Mouse (Mus musculus): ENCODE measurements at regions not wholly inside any gene's neighbourhood (a gene's known extent, or its start where the extent isn't known, plus 50 kb on each side); places are given as distances from the start of the nearest gene placed in this dataset.

- Histone ChIP-seq H3K4me3 (ENCODE audit: control insufficient read depth in 1 of 2, insufficient read depth in 1 of 2, low read depth in 2 of 2, low read length in 2 of 2) (no peak overlapping the region), H3K79me2 (ENCODE audit: control insufficient read depth, insufficient read depth, low read length, poor library complexity) (no peaks in the 10 kb centered on the region), H3K27me3 (ENCODE audit: control insufficient read depth in 1 of 2, insufficient read depth in 2 of 2, low read length in 2 of 2) (no peaks in the 10 kb centered on the region), H3K9me3 (replicated peaks; ENCODE audit: insufficient read depth, low read length) (no peaks in the 10 kb centered on the region), H3K27ac (ENCODE audit: control insufficient read depth, low read depth, low read length) (no peak overlapping the region), H3K36me3 (ENCODE audit: control insufficient read depth in 1 of 2, insufficient read depth in 2 of 2, low read length in 2 of 2) (no peaks in the 10 kb centered on the region), H3K9ac (ENCODE audit: control insufficient read depth, low read depth, low read length, poor library complexity, severe bottlenecking) (no peak overlapping the region), H3K4me1 (ENCODE audit: control insufficient read depth in 1 of 2, insufficient read depth in 2 of 2, low read length in 2 of 2) (no peaks in the 10 kb centered on the region)
- no peak for DNase-seq (ENCODE audit: low read depth, low spot score)
- no peak for TF ChIP-seq TAL1 (IDR thresholded peaks at IDR 0.05; ENCODE audit: low read length)
- no peak for TF ChIP-seq CHD1 (IDR thresholded peaks at IDR 0.05; ENCODE audit: low read depth, low read length)
- TF ChIP-seq BHLHE40 (IDR thresholded peaks at IDR 0.05; ENCODE audit: borderline replicate concordance, low read depth, low read length) = no peak
- no peak for TF ChIP-seq SMC3 (IDR thresholded peaks at IDR 0.05; ENCODE audit: low read depth, low read length)
- no peak for TF ChIP-seq NRF1 (IDR thresholded peaks at IDR 0.05; ENCODE audit: insufficient read depth, low read depth, low read length, poor library complexity, severe bottlenecking)
Observed at GRCm38 (mm10) chr17:10110375-10110675, 209.3 kb downstream of the Qk start.

- Histone ChIP-seq H3K4me3 (ENCODE audit: control insufficient read depth in 1 of 2, insufficient read depth in 1 of 2, low read depth in 2 of 2, low read length in 2 of 2) (no peak overlapping the region), H3K9ac (ENCODE audit: control insufficient read depth, low read depth, low read length, poor library complexity, severe bottlenecking) (no peak overlapping the region), H3K27ac (ENCODE audit: control insufficient read depth, low read depth, low read length) (no peak overlapping the region), H3K36me3 (ENCODE audit: control insufficient read depth in 1 of 2, insufficient read depth in 2 of 2, low read length in 2 of 2) (no peaks in the 10 kb centered on the region), H3K4me1 (ENCODE audit: control insufficient read depth in 1 of 2, insufficient read depth in 2 of 2, low read length in 2 of 2) (no peaks in the 10 kb centered on the region), H3K27me3 (ENCODE audit: control insufficient read depth in 1 of 2, insufficient read depth in 2 of 2, low read length in 2 of 2) (no peaks in the 10 kb centered on the region), H3K9me3 (replicated peaks; ENCODE audit: insufficient read depth, low read length) (no peaks in the 10 kb centered on the region), H3K79me2 (ENCODE audit: control insufficient read depth, insufficient read depth, low read length, poor library complexity) (no peaks in the 10 kb centered on the region)
- no peak for TF ChIP-seq SMC3 (IDR thresholded peaks at IDR 0.05; ENCODE audit: low read depth, low read length)
- no peak for TF ChIP-seq HCFC1 (IDR thresholded peaks at IDR 0.05; ENCODE audit: low read depth, low read length)
- TF ChIP-seq NELFE (IDR thresholded peaks at IDR 0.05; ENCODE audit: low read depth, low read length) = no peak
- no peak for TF ChIP-seq RAD21 (IDR thresholded peaks at IDR 0.05; ENCODE audit: low read depth, low read length)
- no peak for TF ChIP-seq BHLHE40 (IDR thresholded peaks at IDR 0.05; ENCODE audit: borderline replicate concordance, low read depth, low read length)
- no peak for TF ChIP-seq GABPA (IDR thresholded peaks at IDR 0.05; ENCODE audit: low read depth, low read length)
- TF ChIP-seq NRF1 (IDR thresholded peaks at IDR 0.05; ENCODE audit: insufficient read depth, low read depth, low read length, poor library complexity, severe bottlenecking) = no peak
- TF ChIP-seq MYC (IDR thresholded peaks at IDR 0.05; ENCODE audit: low read depth, low read length) = no peak
- TF ChIP-seq RCOR1 (IDR thresholded peaks at IDR 0.05; ENCODE audit: low read depth, low read length) = no peak
- TF ChIP-seq GATA1 (IDR thresholded peaks at IDR 0.05; ENCODE audit: low read depth, low read length) = no peak
- no peak for TF ChIP-seq ZKSCAN1 (IDR thresholded peaks at IDR 0.05; ENCODE audit: low read depth, low read length)
- TF ChIP-seq ZC3H11A (IDR thresholded peaks at IDR 0.05; ENCODE audit: low read depth, low read length) = no peak
- TF ChIP-seq SIN3A (IDR thresholded peaks at IDR 0.05; ENCODE audit: low read length) = no peak
- no peak for TF ChIP-seq MAFK (IDR thresholded peaks at IDR 0.05; ENCODE audit: borderline replicate concordance, low read depth, low read length)
- TF ChIP-seq USF1 (IDR thresholded peaks at IDR 0.05; ENCODE audit: low read depth, low read length) = no peak
- TF ChIP-seq JUND (IDR thresholded peaks at IDR 0.05; ENCODE audit: low read depth, low read length) = no peak
- no peak for TF ChIP-seq MYB (IDR thresholded peaks at IDR 0.05; ENCODE audit: low read depth, low read length)
- no peak for TF ChIP-seq TAL1 (IDR thresholded peaks at IDR 0.05; ENCODE audit: low read length)
- DNase-seq (ENCODE audit: low read depth, low spot score) = no peak
Observed at GRCm38 (mm10) chr17:10109511-10110374, 209.9 kb downstream of the Qk start.
